Mouse (Mus musculus) embryonic fibroblast, embryonic 13.5 days (primary cell): ENCODE data around the gene Csmd2.

ENCODE experiments used
- CTCF ChIP-seq: IDR thresholded peaks from 2 replicates; pipeline ENCODE4 v1.5.1; 2011; ENCODE audit warnings: mild to moderate bottlenecking, control low read depth, low read length, moderate library complexity, borderline replicate concordance; ENCODE audit not compliant: insufficient read depth
- POLR2A ChIP-seq: IDR thresholded peaks from 2 replicates; pipeline ENCODE4 v1.6.1; 2011; ENCODE audit warnings: low read depth, mild to moderate bottlenecking, control low read depth, low read length, moderate library complexity

- TF ChIP-seq CTCF (no peak), POLR2A (no peak)
Measured at GRCm38 (mm10) chr4:128270177-128270576, 282.5 kb downstream of the Csmd2 start.
